Mouse (Mus musculus): ENCODE data around the gene Galnt17. TPM values are rescaled to one million over a fixed set of nuclear protein-coding genes. Genes with fewer than 3 reads are reported as not detected.

Galnt17 gene
- polyA plus RNA-seq, 1 experiment from 2014 or later = 1.0 TPM

- 96% methylated on average over 7 of the region's 7 CpGs for WGBS
Observed at GRCm38 (mm10) chr5:130925681-130926080, 382.6 kb downstream of the Galnt17 start.

GRCm38 (mm10) chr5:130924245-130924827 is 384.0 kb downstream of the Galnt17 start:
- no peak for DNase-seq (ENCODE audit: low spot score)
- no peaks in the 10 kb centered on the region for H3K9me3 ChIP-seq (replicated peaks)
- H3K36me3 ChIP-seq = no peaks in the 10 kb centered on the region
- peak overlapping the region; percentile 66 for H3K27ac ChIP-seq
- no peaks in the 10 kb centered on the region for H3K27me3 ChIP-seq (ENCODE audit: low read depth, poor library complexity, severe bottlenecking)
- H3K4me1 ChIP-seq = peaks cover 10% of the 10 kb centered on the region
- WGBS = 14% methylated on average over 2 of the region's 2 CpGs
- H3K4me3 ChIP-seq = no peak overlapping the region

More at GRCm38 (mm10) chr5:130925681-130926080, 382.6 kb downstream of the Galnt17 start:
- Histone ChIP-seq H3K9me3 (replicated peaks) (no peaks in the 10 kb centered on the region), H3K4me3 (no peak overlapping the region), H3K27ac (no peak overlapping the region), H3K27me3 (ENCODE audit: low read depth, poor library complexity, severe bottlenecking) (no peaks in the 10 kb centered on the region), H3K4me1 (peaks cover 10% of the 10 kb centered on the region), H3K36me3 (no peaks in the 10 kb centered on the region)
- DNase-seq (ENCODE audit: low spot score) = no peak

GRCm38 (mm10) chr5:130919969-130920368 is 388.3 kb downstream of the Galnt17 start:
- no peaks in the 10 kb centered on the region for H3K9me3 ChIP-seq (replicated peaks)
- no peak for DNase-seq (ENCODE audit: low spot score)
- H3K4me1 ChIP-seq = peaks cover 9% of the 10 kb centered on the region
- 92% methylated on average over 7 of the region's 7 CpGs for WGBS
- no peaks in the 10 kb centered on the region for H3K27me3 ChIP-seq (ENCODE audit: low read depth, poor library complexity, severe bottlenecking)
- no peak overlapping the region for H3K4me3 ChIP-seq
- H3K36me3 ChIP-seq = no peaks in the 10 kb centered on the region
- H3K27ac ChIP-seq = no peak overlapping the region

GRCm38 (mm10) chr5:130914606-130915005 is 393.7 kb downstream of the Galnt17 start:
- H3K9me3 ChIP-seq (replicated peaks) = no peaks in the 10 kb centered on the region
- no peak for DNase-seq (ENCODE audit: low spot score)
- 81% methylated on average over 3 of the region's 3 CpGs for WGBS
- no peaks in the 10 kb centered on the region for H3K36me3 ChIP-seq
- no peaks in the 10 kb centered on the region for H3K27me3 ChIP-seq (ENCODE audit: low read depth, poor library complexity, severe bottlenecking)
- no peak overlapping the region for H3K27ac ChIP-seq
- H3K4me3 ChIP-seq = no peak overlapping the region
- no peaks in the 10 kb centered on the region for H3K4me1 ChIP-seq

GRCm38 (mm10) chr5:130911551-130911950 is 396.7 kb downstream of the Galnt17 start:
- H3K4me3 ChIP-seq = no peak overlapping the region
- no peaks in the 10 kb centered on the region for H3K36me3 ChIP-seq
- 83% methylated on average over 2 of the region's 2 CpGs for WGBS
- no peaks in the 10 kb centered on the region for H3K4me1 ChIP-seq
- no peak for DNase-seq (ENCODE audit: low spot score)
- H3K27me3 ChIP-seq (ENCODE audit: low read depth, poor library complexity, severe bottlenecking) = no peaks in the 10 kb centered on the region
- no peak overlapping the region for H3K27ac ChIP-seq
- H3K9me3 ChIP-seq (replicated peaks) = no peaks in the 10 kb centered on the region

- H3K27me3 ChIP-seq (ENCODE audit: low read depth, poor library complexity, severe bottlenecking) = no peaks in the 10 kb centered on the region
- H3K36me3 ChIP-seq = no peaks in the 10 kb centered on the region
- H3K4me1 ChIP-seq = 0 out of 2 replicates have a peak, but pooled peaks cover 3% of the 10 kb centered on the region
- DNase-seq (ENCODE audit: low spot score) = no peak
- no peaks in the 10 kb centered on the region for H3K9me3 ChIP-seq (replicated peaks)
- H3K4me3 ChIP-seq = no peak overlapping the region
- 90% methylated on average over 3 of the region's 3 CpGs for WGBS
- H3K27ac ChIP-seq = no peak overlapping the region
Observed at GRCm38 (mm10) chr5:130901736-130902135, 406.6 kb downstream of the Galnt17 start.

- Histone ChIP-seq H3K9me3 (replicated peaks) (no peaks in the 10 kb centered on the region), H3K4me1 (peaks cover 15% of the 10 kb centered on the region; the same call in 1 of the 2 replicates), H3K27me3 (ENCODE audit: low read depth, poor library complexity, severe bottlenecking) (no peaks in the 10 kb centered on the region), H3K27ac (no peak overlapping the region), H3K4me3 (no peak overlapping the region), H3K36me3 (no peaks in the 10 kb centered on the region)
- DNase-seq (ENCODE audit: low spot score) = no peak
- WGBS = 94% methylated on average over 3 of the region's 3 CpGs
Observed at GRCm38 (mm10) chr5:130895991-130896390, 412.3 kb downstream of the Galnt17 start.

- no peak for DNase-seq (ENCODE audit: low spot score)
- Histone ChIP-seq H3K9me3 (replicated peaks) (no peaks in the 10 kb centered on the region), H3K4me3 (no peak overlapping the region), H3K4me1 (peaks cover 12% of the 10 kb centered on the region; the same call in 1 of the 2 replicates), H3K27me3 (ENCODE audit: low read depth, poor library complexity, severe bottlenecking) (no peaks in the 10 kb centered on the region), H3K36me3 (no peaks in the 10 kb centered on the region), H3K27ac (no peak overlapping the region)
- WGBS = 36% methylated on average over 5 of the region's 5 CpGs
Observed at GRCm38 (mm10) chr5:130891735-130892134, 416.6 kb downstream of the Galnt17 start.

GRCm38 (mm10) chr5:130880331-130880730 is 428.0 kb downstream of the Galnt17 start:
- Histone ChIP-seq H3K27me3 (ENCODE audit: low read depth, poor library complexity, severe bottlenecking) (no peaks in the 10 kb centered on the region), H3K36me3 (no peaks in the 10 kb centered on the region), H3K4me3 (no peak overlapping the region), H3K9me3 (replicated peaks) (no peaks in the 10 kb centered on the region), H3K27ac (no peak overlapping the region), H3K4me1 (no peaks in the 10 kb centered on the region)
- 86% methylated on average over 5 of the region's 5 CpGs for WGBS
- DNase-seq (ENCODE audit: low spot score) = no peak

GRCm38 (mm10) chr5:130875391-130875790 is 432.9 kb downstream of the Galnt17 start:
- no peaks in the 10 kb centered on the region for H3K27me3 ChIP-seq (ENCODE audit: low read depth, poor library complexity, severe bottlenecking)
- H3K4me1 ChIP-seq = no peaks in the 10 kb centered on the region; the same call in 1 of the 2 replicates
- DNase-seq (ENCODE audit: low spot score) = no peak
- H3K27ac ChIP-seq = no peak overlapping the region
- no peak overlapping the region for H3K4me3 ChIP-seq
- WGBS = 90% methylated on average over 3 of the region's 3 CpGs
- no peaks in the 10 kb centered on the region for H3K36me3 ChIP-seq
- H3K9me3 ChIP-seq (replicated peaks) = 0 out of 2 replicates have a peak, but pooled peaks cover 3% of the 10 kb centered on the region

GRCm38 (mm10) chr5:130871086-130871485 is 437.2 kb downstream of the Galnt17 start:
- WGBS = 56% methylated on average over 8 of the region's 8 CpGs
- H3K4me3 ChIP-seq = no peak overlapping the region
- H3K27ac ChIP-seq = no peak overlapping the region
- no peak for DNase-seq (ENCODE audit: low spot score)
- no peaks in the 10 kb centered on the region for H3K36me3 ChIP-seq
- no peaks in the 10 kb centered on the region; the same call in 1 of the 2 replicates for H3K4me1 ChIP-seq
- H3K27me3 ChIP-seq (ENCODE audit: low read depth, poor library complexity, severe bottlenecking) = no peaks in the 10 kb centered on the region
- 0 out of 2 replicates have a peak, but pooled peaks cover 3% of the 10 kb centered on the region for H3K9me3 ChIP-seq (replicated peaks)

GRCm38 (mm10) chr5:130869869-130870268 is 438.4 kb downstream of the Galnt17 start:
- Histone ChIP-seq H3K27me3 (ENCODE audit: low read depth, poor library complexity, severe bottlenecking) (no peaks in the 10 kb centered on the region), H3K36me3 (no peaks in the 10 kb centered on the region), H3K27ac (no peak overlapping the region), H3K4me3 (no peak overlapping the region), H3K9me3 (replicated peaks) (0 out of 2 replicates have a peak, but pooled peaks cover 2% of the 10 kb centered on the region), H3K4me1 (no peaks in the 10 kb centered on the region; the same call in 1 of the 2 replicates)
- no peak for DNase-seq (ENCODE audit: low spot score)
- 82% methylated on average over 1 of the region's 1 CpGs for WGBS

GRCm38 (mm10) chr5:130862302-130862701 is 446.0 kb downstream of the Galnt17 start:
- Histone ChIP-seq H3K4me3 (no peak overlapping the region), H3K36me3 (no peaks in the 10 kb centered on the region), H3K9me3 (replicated peaks) (no peaks in the 10 kb centered on the region), H3K27me3 (ENCODE audit: low read depth, poor library complexity, severe bottlenecking) (no peaks in the 10 kb centered on the region), H3K27ac (no peak overlapping the region), H3K4me1 (no peaks in the 10 kb centered on the region)
- DNase-seq (ENCODE audit: low spot score) = peak; percentile 66
- 63% methylated on average over 5 of the region's 5 CpGs for WGBS

- no peaks in the 10 kb centered on the region for H3K27me3 ChIP-seq (ENCODE audit: low read depth, poor library complexity, severe bottlenecking)
- H3K9me3 ChIP-seq (replicated peaks) = no peaks in the 10 kb centered on the region
- DNase-seq (ENCODE audit: low spot score) = peak; percentile 45
- no peak overlapping the region for H3K27ac ChIP-seq
- no peaks in the 10 kb centered on the region for H3K4me1 ChIP-seq
- H3K4me3 ChIP-seq = no peak overlapping the region
- WGBS = 39% methylated on average over 6 of the region's 6 CpGs
- H3K36me3 ChIP-seq = no peaks in the 10 kb centered on the region
Observed at GRCm38 (mm10) chr5:130859736-130860135, 448.6 kb downstream of the Galnt17 start.
